Mouse (Mus musculus): ENCODE measurements at regions not wholly inside any gene's neighbourhood (a gene's known extent, or its start where the extent isn't known, plus 50 kb on each side); places are given as distances from the start of the nearest gene placed in this dataset.

- H3K4me2 ChIP-seq (ENCODE audit: low read length), result no peak overlapping the region
- 84% methylated on average over 2 of the region's 2 CpGs for WGBS
- H3K9me3 ChIP-seq (ENCODE audit: control insufficient read depth, low read length), result no peaks in the 10 kb centered on the region
- ATAC-seq (replicated peaks; ENCODE audit: low FRiP score, low TSS enrichment, low read depth) (no peak), DNase-seq (ENCODE audit: low spot score) (no peak)
- H3K36me3 ChIP-seq (ENCODE audit: control insufficient read depth, insufficient read depth, low read length), result no peaks in the 10 kb centered on the region
- no peak overlapping the region for H3K4me3 ChIP-seq (ENCODE audit: low read depth, low read length)
- H3K4me1 ChIP-seq (replicated peaks; ENCODE audit: control insufficient read depth, insufficient read depth, low read length), result no peaks in the 10 kb centered on the region
- no peak overlapping the region for H3K27ac ChIP-seq (ENCODE audit: low read depth)
- H3K9ac ChIP-seq (ENCODE audit: low read length), result no peak overlapping the region
- no peaks in the 10 kb centered on the region for H3K27me3 ChIP-seq (replicated peaks; ENCODE audit: control insufficient read depth, insufficient read depth, low read length)
Observed at GRCm38 (mm10) chr11:19155617-19155983, 136.8 kb upstream of the Meis1 start.

DNA sequence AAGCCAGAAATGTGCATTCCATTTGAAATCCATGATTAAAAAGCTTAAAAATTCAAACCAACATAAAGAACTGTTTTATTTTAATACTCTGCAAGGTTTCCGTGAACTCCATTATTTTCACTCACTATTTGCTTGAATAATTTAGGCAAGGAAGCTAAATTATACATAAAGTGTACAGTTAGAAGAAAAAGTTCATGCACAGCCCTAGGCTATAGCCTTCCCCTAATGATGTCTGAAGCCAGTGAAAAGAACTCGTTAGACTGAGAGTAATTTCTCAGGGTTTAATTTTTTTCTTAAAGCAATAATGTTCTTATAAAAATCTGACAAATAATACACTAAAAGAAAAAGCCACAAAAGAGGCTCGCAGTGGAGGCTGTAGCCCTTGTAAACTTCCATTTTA, 141.4 kb upstream of the Meis1 start:
- H3K4me1 ChIP-seq (replicated peaks; ENCODE audit: control insufficient read depth, insufficient read depth, low read length), result no peaks in the 10 kb centered on the region
- no peak overlapping the region for H3K9ac ChIP-seq (ENCODE audit: low read length)
- H3K9me3 ChIP-seq (ENCODE audit: control insufficient read depth, low read length), result no peaks in the 10 kb centered on the region
- H3K36me3 ChIP-seq (ENCODE audit: control insufficient read depth, insufficient read depth, low read length), result no peaks in the 10 kb centered on the region
- no peak overlapping the region for H3K4me3 ChIP-seq (ENCODE audit: low read depth, low read length)
- WGBS, result 50% methylated on average over 3 of the region's 3 CpGs
- H3K27ac ChIP-seq (ENCODE audit: low read depth), result no peak overlapping the region
- H3K4me2 ChIP-seq (ENCODE audit: low read length), result no peak overlapping the region
- no peak for ATAC-seq (replicated peaks; ENCODE audit: low FRiP score, low TSS enrichment, low read depth)
- no peaks in the 10 kb centered on the region for H3K27me3 ChIP-seq (replicated peaks; ENCODE audit: control insufficient read depth, insufficient read depth, low read length)
- DNase-seq (ENCODE audit: low spot score), result no peak

GRCm38 (mm10) chr11:19160669-19161068, 141.9 kb upstream of the Meis1 start:
- DNase-seq (ENCODE audit: low spot score) (no peak), ATAC-seq (replicated peaks; ENCODE audit: low FRiP score, low TSS enrichment, low read depth) (no peak)
- H3K4me2 ChIP-seq (ENCODE audit: low read length), result no peak overlapping the region
- no peaks in the 10 kb centered on the region for H3K36me3 ChIP-seq (ENCODE audit: control insufficient read depth, insufficient read depth, low read length)
- H3K4me3 ChIP-seq (ENCODE audit: low read depth, low read length), result no peak overlapping the region
- H3K27ac ChIP-seq (ENCODE audit: low read depth), result no peak overlapping the region
- H3K9me3 ChIP-seq (ENCODE audit: control insufficient read depth, low read length), result no peaks in the 10 kb centered on the region
- H3K4me1 ChIP-seq (replicated peaks; ENCODE audit: control insufficient read depth, insufficient read depth, low read length), result no peaks in the 10 kb centered on the region
- 31% methylated on average over 5 of the region's 5 CpGs for WGBS
- H3K27me3 ChIP-seq (replicated peaks; ENCODE audit: control insufficient read depth, insufficient read depth, low read length), result no peaks in the 10 kb centered on the region
- H3K9ac ChIP-seq (ENCODE audit: low read length), result no peak overlapping the region

DNA sequence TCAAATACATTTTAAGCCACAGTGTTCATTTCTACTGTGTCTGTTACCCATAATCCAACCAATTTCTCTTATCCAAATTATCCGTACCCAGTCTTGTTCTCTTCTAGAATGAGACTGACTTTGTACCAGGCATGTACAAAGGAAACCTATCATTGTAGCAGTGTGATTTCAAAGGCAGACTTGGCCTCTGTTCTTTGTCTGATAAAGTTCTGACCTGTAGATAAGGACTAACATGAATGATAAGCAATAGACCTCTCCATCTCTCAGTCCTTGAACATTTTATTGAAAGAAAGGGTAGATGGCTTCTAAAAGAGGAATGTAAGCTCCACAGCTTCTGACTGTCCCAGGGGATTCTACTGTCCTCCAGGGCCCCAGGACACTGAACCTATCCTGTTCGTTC, 152.2 kb upstream of the Meis1 start:
- ATAC-seq (replicated peaks; ENCODE audit: low FRiP score, low TSS enrichment, low read depth) (no peak), DNase-seq (ENCODE audit: low spot score) (no peak)
- Histone ChIP-seq H3K9ac (ENCODE audit: low read length) (no peak overlapping the region), H3K27ac (ENCODE audit: low read depth) (no peak overlapping the region), H3K4me1 (replicated peaks; ENCODE audit: control insufficient read depth, insufficient read depth, low read length) (no peaks in the 10 kb centered on the region), H3K27me3 (replicated peaks; ENCODE audit: control insufficient read depth, insufficient read depth, low read length) (no peaks in the 10 kb centered on the region), H3K36me3 (ENCODE audit: control insufficient read depth, insufficient read depth, low read length) (no peaks in the 10 kb centered on the region), H3K4me3 (ENCODE audit: low read depth, low read length) (no peak overlapping the region), H3K9me3 (ENCODE audit: control insufficient read depth, low read length) (no peaks in the 10 kb centered on the region), H3K4me2 (ENCODE audit: low read length) (no peak overlapping the region)
- 85% methylated on average over 2 of the region's 2 CpGs for WGBS

DNA sequence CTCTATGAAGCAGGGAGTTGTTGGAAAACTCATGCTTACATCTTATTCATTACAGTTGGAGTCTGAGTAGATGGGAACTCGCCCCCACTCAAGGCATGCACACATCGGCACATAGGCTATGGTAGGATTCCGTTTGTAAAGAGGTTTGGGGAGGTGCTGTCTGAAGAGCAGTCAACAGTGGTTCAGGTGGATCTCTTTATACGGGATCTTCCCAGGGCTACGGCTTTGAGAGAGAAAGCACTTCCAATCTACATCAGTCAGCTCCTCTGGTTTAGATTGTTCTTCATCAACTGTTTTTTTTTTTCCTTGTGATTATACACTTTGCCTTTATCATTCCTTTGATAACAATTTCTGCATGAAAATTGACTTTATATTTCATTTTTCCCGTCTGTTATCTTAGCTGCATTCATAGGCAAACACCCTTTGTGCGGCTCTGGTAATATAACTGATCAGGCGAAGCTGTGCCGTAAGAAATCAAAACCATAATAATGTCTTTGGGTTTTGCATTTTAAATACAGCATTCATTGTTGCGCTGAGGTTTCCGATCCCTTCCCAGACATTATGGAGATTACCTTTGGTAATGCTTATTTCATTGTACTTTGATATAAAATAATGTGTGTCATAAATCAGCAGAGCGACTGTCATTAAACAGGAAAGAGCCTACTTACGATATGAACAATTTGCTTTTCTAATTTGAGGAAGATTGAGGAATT, 155.7 kb upstream of the Meis1 start:
- H3K27me3 ChIP-seq (replicated peaks; ENCODE audit: control insufficient read depth, insufficient read depth, low read length), result no peaks in the 10 kb centered on the region
- H3K36me3 ChIP-seq (ENCODE audit: control insufficient read depth, insufficient read depth, low read length), result no peaks in the 10 kb centered on the region
- H3K4me2 ChIP-seq (ENCODE audit: low read length), result no peak overlapping the region
- no peak overlapping the region for H3K27ac ChIP-seq (ENCODE audit: low read depth)
- no peak overlapping the region for H3K4me3 ChIP-seq (ENCODE audit: low read depth, low read length)
- H3K9ac ChIP-seq (ENCODE audit: low read length), result no peak overlapping the region
- no peaks in the 10 kb centered on the region for H3K4me1 ChIP-seq (replicated peaks; ENCODE audit: control insufficient read depth, insufficient read depth, low read length)
- WGBS, result 85% methylated on average over 13 of the region's 13 CpGs
- H3K9me3 ChIP-seq (ENCODE audit: control insufficient read depth, low read length), result no peaks in the 10 kb centered on the region
- no peak for DNase-seq (ENCODE audit: low spot score)
- ATAC-seq (replicated peaks; ENCODE audit: low FRiP score, low TSS enrichment, low read depth), result no peak

DNA sequence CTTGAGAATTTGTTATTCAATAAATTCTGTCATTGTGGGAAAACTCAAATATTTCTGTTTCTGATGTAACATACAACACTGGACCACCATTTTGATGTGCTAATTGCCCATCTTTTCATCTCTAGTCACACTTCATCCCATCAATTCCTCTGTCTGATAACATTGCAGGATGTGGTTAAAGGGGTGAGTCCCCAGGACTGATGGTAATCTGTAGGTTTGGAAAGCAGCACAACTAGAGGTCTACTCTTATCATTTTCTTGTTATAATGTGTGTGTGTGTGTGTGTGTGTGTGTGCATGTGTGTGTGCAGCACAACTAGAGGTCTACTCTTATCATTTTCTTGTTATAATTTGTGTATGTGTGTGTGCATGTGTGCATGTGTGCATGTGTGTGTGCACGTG, 160.5 kb upstream of the Meis1 start:
- DNase-seq (ENCODE audit: low spot score), result no peak

DNA sequence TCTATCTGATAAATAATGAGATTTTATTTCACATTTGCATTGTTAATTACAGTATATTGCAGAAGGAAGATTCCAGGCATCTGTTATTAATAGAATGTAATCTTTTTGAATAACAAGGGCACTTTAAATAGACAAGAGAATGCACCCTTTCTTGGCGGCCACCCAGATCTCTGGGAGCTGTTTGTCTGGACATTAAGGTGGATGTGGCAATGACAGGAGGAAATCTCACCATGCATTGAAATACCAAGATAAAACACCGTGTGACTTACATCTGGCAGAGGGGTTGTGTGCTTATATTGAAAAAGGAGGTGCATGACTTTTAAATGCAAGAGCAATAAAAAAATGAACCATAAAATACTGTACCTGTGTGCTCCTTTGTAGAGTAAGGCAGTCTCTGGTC, 171.0 kb upstream of the Meis1 start:
- H3K4me1 ChIP-seq (replicated peaks; ENCODE audit: control insufficient read depth, insufficient read depth, low read length), result no peaks in the 10 kb centered on the region
- no peaks in the 10 kb centered on the region for H3K36me3 ChIP-seq (ENCODE audit: control insufficient read depth, insufficient read depth, low read length)
- DNase-seq (ENCODE audit: low spot score) (no peak), ATAC-seq (replicated peaks; ENCODE audit: low FRiP score, low TSS enrichment, low read depth) (no peak)
- H3K9ac ChIP-seq (ENCODE audit: low read length), result no peak overlapping the region
- H3K27me3 ChIP-seq (replicated peaks; ENCODE audit: control insufficient read depth, insufficient read depth, low read length), result no peaks in the 10 kb centered on the region
- no peaks in the 10 kb centered on the region for H3K9me3 ChIP-seq (ENCODE audit: control insufficient read depth, low read length)
- H3K4me3 ChIP-seq (ENCODE audit: low read depth, low read length), result no peak overlapping the region
- 65% methylated on average over 2 of the region's 2 CpGs for WGBS
- no peak overlapping the region for H3K4me2 ChIP-seq (ENCODE audit: low read length)
- H3K27ac ChIP-seq (ENCODE audit: low read depth), result no peak overlapping the region

More for the DNA sequence above, 160.5 kb upstream of the Meis1 start:
- H3K36me3 ChIP-seq (ENCODE audit: control insufficient read depth, insufficient read depth, low read length), result no peaks in the 10 kb centered on the region
- 95% methylated on average over 1 of the region's 1 CpGs for WGBS
- no peaks in the 10 kb centered on the region for H3K9me3 ChIP-seq (ENCODE audit: control insufficient read depth, low read length)
- ATAC-seq (replicated peaks; ENCODE audit: low FRiP score, low TSS enrichment, low read depth), result no peak
- no peak overlapping the region for H3K4me2 ChIP-seq (ENCODE audit: low read length)
- H3K4me1 ChIP-seq (replicated peaks; ENCODE audit: control insufficient read depth, insufficient read depth, low read length), result no peaks in the 10 kb centered on the region
- H3K4me3 ChIP-seq (ENCODE audit: low read depth, low read length), result no peak overlapping the region
- H3K27me3 ChIP-seq (replicated peaks; ENCODE audit: control insufficient read depth, insufficient read depth, low read length), result no peaks in the 10 kb centered on the region
- no peak overlapping the region for H3K9ac ChIP-seq (ENCODE audit: low read length)
- no peak overlapping the region for H3K27ac ChIP-seq (ENCODE audit: low read depth)

DNA sequence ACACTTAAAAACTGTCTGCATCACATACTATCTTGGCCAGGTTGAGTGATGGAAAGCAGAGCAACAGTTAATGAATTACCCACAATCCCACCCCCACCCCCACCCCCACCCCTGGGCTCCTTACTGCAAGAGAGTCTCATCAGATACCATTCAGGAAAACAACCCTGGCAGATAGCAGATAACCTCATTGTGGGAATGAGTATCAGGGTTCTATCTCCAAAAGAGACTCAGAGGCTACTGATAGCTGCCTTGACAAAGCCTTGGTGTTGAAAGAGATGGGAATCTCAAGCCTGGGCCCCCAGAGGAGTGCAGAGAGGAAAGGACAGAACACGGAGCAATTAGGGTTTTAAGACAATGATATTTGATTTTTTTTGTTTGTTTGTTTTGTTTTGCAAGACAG, 175.7 kb upstream of the Meis1 start:
- ATAC-seq (replicated peaks; ENCODE audit: low FRiP score, low TSS enrichment, low read depth) (no peak), DNase-seq (ENCODE audit: low spot score) (no peak)
- Histone ChIP-seq H3K4me1 (replicated peaks; ENCODE audit: control insufficient read depth, insufficient read depth, low read length) (no peaks in the 10 kb centered on the region), H3K9me3 (ENCODE audit: control insufficient read depth, low read length) (no peaks in the 10 kb centered on the region), H3K9ac (ENCODE audit: low read length) (no peak overlapping the region), H3K4me3 (ENCODE audit: low read depth, low read length) (no peak overlapping the region), H3K27ac (ENCODE audit: low read depth) (no peak overlapping the region), H3K27me3 (replicated peaks; ENCODE audit: control insufficient read depth, insufficient read depth, low read length) (no peaks in the 10 kb centered on the region), H3K4me2 (ENCODE audit: low read length) (no peak overlapping the region), H3K36me3 (ENCODE audit: control insufficient read depth, insufficient read depth, low read length) (no peaks in the 10 kb centered on the region)
- WGBS, result 46% methylated on average over 1 of the region's 1 CpGs

GRCm38 (mm10) chr11:19197790-19198189, 179.0 kb upstream of the Meis1 start:
- no peaks in the 10 kb centered on the region for H3K9me3 ChIP-seq (ENCODE audit: control insufficient read depth, low read length)
- 85% methylated on average over 1 of the region's 1 CpGs for WGBS
- H3K4me1 ChIP-seq (replicated peaks; ENCODE audit: control insufficient read depth, insufficient read depth, low read length), result no peaks in the 10 kb centered on the region
- H3K4me2 ChIP-seq (ENCODE audit: low read length), result no peak overlapping the region
- no peak overlapping the region for H3K27ac ChIP-seq (ENCODE audit: low read depth)
- H3K4me3 ChIP-seq (ENCODE audit: low read depth, low read length), result no peak overlapping the region
- no peak for DNase-seq (ENCODE audit: low spot score)
- no peak overlapping the region for H3K9ac ChIP-seq (ENCODE audit: low read length)
- no peak for ATAC-seq (replicated peaks; ENCODE audit: low FRiP score, low TSS enrichment, low read depth)
- H3K27me3 ChIP-seq (replicated peaks; ENCODE audit: control insufficient read depth, insufficient read depth, low read length), result no peaks in the 10 kb centered on the region
- no peaks in the 10 kb centered on the region for H3K36me3 ChIP-seq (ENCODE audit: control insufficient read depth, insufficient read depth, low read length)

All from intestine, embryonic 14.5 days (tissue).